Mouse (Mus musculus) lung, embryonic 15.5 days (tissue): Measurements from ENCODE around the gene Nudt15. TPM values are rescaled to one million over a fixed set of nuclear protein-coding genes. Genes with fewer than 3 reads are reported as not detected.
"Not testable (repeated sequence)": the region's sequence is repeated elsewhere in the genome, so short reads cannot be mapped to it uniquely, and the experiment has no call there.

Experiments
- ATAC-seq: fragments of 200-750 bp; cut with Nextera tagmentation; 2 replicates; pipeline ENCODE4 v1.8.0; 2017; ENCODE audit warnings: moderate number of reproducible peaks, borderline replicate concordance; ENCODE audit not compliant: low FRiP score, low TSS enrichment; ENCODE audit errors: extremely low read depth
- H3K27ac ChIP-seq: fragments of 300-500 bp; sonication (generic); 2 replicates; pipeline ENCODE4 v1.5.1; 2015; ENCODE audit warnings: moderate library complexity, mild to moderate bottlenecking, inconsistent platforms
- H3K27me3 ChIP-seq: fragments of 300-500 bp; sonication (generic); 2 replicates; pipeline ENCODE4 v1.6.1; 2015; ENCODE audit warnings: inconsistent platforms
- H3K36me3 ChIP-seq: fragments of 300-500 bp; sonication (generic); 2 replicates; pipeline ENCODE4 v1.6.1; 2015; ENCODE audit warnings: inconsistent platforms
- H3K4me1 ChIP-seq: fragments of 300-500 bp; sonication (generic); 2 replicates; pipeline ENCODE4 v1.6.1; 2015; ENCODE audit warnings: inconsistent platforms
- H3K4me2 ChIP-seq: fragments of 300-500 bp; sonication (generic); 2 replicates; pipeline ENCODE4 v1.6.1; 2015; ENCODE audit warnings: inconsistent platforms, mild to moderate bottlenecking, moderate library complexity
- H3K4me3 ChIP-seq: fragments of 300-500 bp; sonication (generic); 2 replicates; pipeline ENCODE4 v1.5.1; 2015; ENCODE audit warnings: mild to moderate bottlenecking, inconsistent platforms
- H3K9ac ChIP-seq: fragments of 300-500 bp; sonication (generic); 2 replicates; pipeline ENCODE4 v1.6.1; 2015; ENCODE audit warnings: inconsistent platforms
- H3K9me3 ChIP-seq: fragments of 300-500 bp; sonication (generic); 2 replicates; pipeline ENCODE4 v1.6.1; 2016; ENCODE audit warnings: inconsistent platforms
- WGBS: fragments of 180-500 bp; shearing (Covaris S2); methylation state at CpG from one replicate; pipeline ENCODE4 v1.1.7; 2015; 5-methylcytosine and 5-hydroxymethylcytosine counted together
- polyA plus RNA-seq: library from polyadenylated mRNA; unstranded; fragments of >200 nt; fragmentation: Nextera tagmentation; extraction: Ambion mirVana; gene quantifications from 2 replicates; pipeline ENCODE4 v1.2.1, GENCODE M21; 2015

Nudt15 gene
- polyA plus RNA-seq, result 5.7 and 6.0 TPM in 2 replicates

DNA sequence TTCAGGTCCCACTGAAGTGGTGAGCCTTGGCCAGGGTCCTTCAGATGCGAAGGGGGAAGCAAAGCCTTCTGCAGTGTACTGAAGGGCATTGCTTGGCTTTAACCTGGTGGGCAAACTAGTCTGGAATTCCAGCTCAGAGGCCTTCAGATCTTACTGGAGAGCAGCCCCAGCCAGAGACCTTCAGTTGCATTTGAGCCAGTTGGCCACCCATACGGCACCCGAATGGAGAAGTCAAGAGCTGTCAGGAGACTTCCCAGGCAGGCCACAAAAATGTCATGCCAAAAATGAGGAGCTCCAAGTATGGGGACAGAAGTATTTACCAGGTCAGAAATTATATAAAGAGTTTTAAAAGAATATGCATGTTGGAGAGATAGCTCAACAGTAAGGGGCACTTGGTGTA is at the start of gene Nudt15:
Gene Nudt15 (minus strand): TSS at position 192 of the 400 bp plus-strand sequence.
- Histone ChIP-seq H3K9me3 (no peaks in the 10 kb centered on the region), H3K4me1 (no peaks in the 10 kb centered on the region), H3K4me3 (no peak within 1 kb of the TSS), H3K27me3 (no peaks in the 10 kb centered on the region), H3K27ac (no peak within 1 kb of the TSS), H3K4me2 (no peak within 1 kb of the TSS), H3K36me3 (no peaks in the 10 kb centered on the region), H3K9ac (no peak within 1 kb of the TSS)
- ATAC-seq, result no peak
- WGBS, result 73% methylated on average over 3 of the region's 3 CpGs

DNA sequence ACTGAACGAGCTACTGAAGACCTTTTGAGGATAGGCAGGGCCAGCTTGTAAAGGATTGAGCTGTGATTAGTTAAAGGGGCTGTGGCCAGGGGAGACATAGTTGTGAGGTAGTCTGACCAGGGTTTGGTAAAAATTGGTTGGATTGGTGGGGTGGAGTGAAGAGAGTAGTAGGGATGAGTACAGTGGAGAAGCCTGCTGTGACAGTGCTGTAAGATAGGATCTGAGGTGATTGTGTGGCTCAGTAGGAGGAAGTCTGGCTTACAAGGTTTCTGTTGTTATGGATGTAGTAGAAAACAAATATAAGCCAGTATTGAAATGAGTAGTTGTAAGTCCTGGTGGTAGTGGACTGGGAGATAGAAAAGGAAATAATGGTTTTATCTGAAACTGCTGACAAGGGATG is 44.1 kb upstream of the Nudt15 start:
- Histone ChIP-seq H3K4me3 (no peak overlapping the region), H3K9me3 (no peaks in the 10 kb centered on the region), H3K4me2 (no peak overlapping the region), H3K27me3 (no peaks in the 10 kb centered on the region), H3K36me3 (peaks cover 26% of the 10 kb centered on the region), H3K9ac (no peak overlapping the region), H3K4me1 (no peaks in the 10 kb centered on the region), H3K27ac (no peak overlapping the region)
- no peak for ATAC-seq
- WGBS, result 73% methylated on average over 1 of the region's 1 CpGs

DNA sequence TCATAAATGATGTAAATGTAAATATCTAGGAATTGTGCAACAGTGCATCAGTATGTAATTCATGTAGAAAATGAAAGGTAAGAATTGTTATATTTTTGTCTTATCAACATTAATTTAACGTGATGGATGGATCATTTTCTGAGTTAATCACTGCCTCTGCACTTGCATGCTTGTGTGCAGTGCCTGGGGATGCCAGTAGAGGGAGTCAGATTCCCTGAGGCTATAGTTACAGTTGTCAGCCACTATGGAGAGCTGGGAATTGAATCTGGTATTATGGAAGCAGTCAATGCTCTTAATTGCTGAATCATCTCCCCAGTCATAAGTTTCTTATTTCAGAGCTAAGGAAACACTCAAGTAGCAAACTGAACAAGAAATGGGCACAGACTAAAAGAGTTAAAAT is 40.0 kb upstream of the Nudt15 start:
- H3K4me3 ChIP-seq, result no peak overlapping the region
- H3K9me3 ChIP-seq, result no peaks in the 10 kb centered on the region
- H3K36me3 ChIP-seq, result peaks cover 15% of the 10 kb centered on the region
- H3K27me3 ChIP-seq, result no peaks in the 10 kb centered on the region
- 71% methylated on average over 1 of the region's 1 CpGs for WGBS
- no peak overlapping the region for H3K27ac ChIP-seq
- no peak overlapping the region for H3K4me2 ChIP-seq
- no peak for ATAC-seq
- H3K9ac ChIP-seq, result no peak overlapping the region
- no peaks in the 10 kb centered on the region for H3K4me1 ChIP-seq

- Histone ChIP-seq H3K9ac (no peak overlapping the region), H3K4me1 (no peaks in the 10 kb centered on the region), H3K9me3 (no peaks in the 10 kb centered on the region), H3K27me3 (no peaks in the 10 kb centered on the region), H3K36me3 (peaks cover 12% of the 10 kb centered on the region), H3K4me2 (no peak overlapping the region), H3K27ac (no peak overlapping the region), H3K4me3 (no peak overlapping the region)
- ATAC-seq, result no peak
These were observed 28.3 kb upstream of the Nudt15 start for GRCm38 (mm10) chr14:73576336-73576735.

GRCm38 (mm10) chr14:73574053-73574452 is 26.0 kb upstream of the Nudt15 start:
- H3K9me3 ChIP-seq, result no peaks in the 10 kb centered on the region
- H3K27ac ChIP-seq, result no peak overlapping the region
- H3K4me2 ChIP-seq, result no peak overlapping the region
- WGBS, result 92% methylated on average over 5 of the region's 5 CpGs
- no peaks in the 10 kb centered on the region for H3K4me1 ChIP-seq
- H3K4me3 ChIP-seq, result no peak overlapping the region
- peaks cover 13% of the 10 kb centered on the region for H3K36me3 ChIP-seq
- no peaks in the 10 kb centered on the region for H3K27me3 ChIP-seq
- no peak overlapping the region for H3K9ac ChIP-seq
- ATAC-seq, result no peak

GRCm38 (mm10) chr14:73571143-73571542 is 23.1 kb upstream of the Nudt15 start:
- Histone ChIP-seq H3K27me3 (no peaks in the 10 kb centered on the region), H3K9ac (no peak overlapping the region), H3K4me2 (no peak overlapping the region), H3K4me3 (no peak overlapping the region), H3K27ac (no peak overlapping the region), H3K9me3 (no peaks in the 10 kb centered on the region), H3K36me3 (peaks cover 15% of the 10 kb centered on the region), H3K4me1 (no peaks in the 10 kb centered on the region)
- no peak for ATAC-seq
- 86% methylated on average over 4 of the region's 4 CpGs for WGBS

DNA sequence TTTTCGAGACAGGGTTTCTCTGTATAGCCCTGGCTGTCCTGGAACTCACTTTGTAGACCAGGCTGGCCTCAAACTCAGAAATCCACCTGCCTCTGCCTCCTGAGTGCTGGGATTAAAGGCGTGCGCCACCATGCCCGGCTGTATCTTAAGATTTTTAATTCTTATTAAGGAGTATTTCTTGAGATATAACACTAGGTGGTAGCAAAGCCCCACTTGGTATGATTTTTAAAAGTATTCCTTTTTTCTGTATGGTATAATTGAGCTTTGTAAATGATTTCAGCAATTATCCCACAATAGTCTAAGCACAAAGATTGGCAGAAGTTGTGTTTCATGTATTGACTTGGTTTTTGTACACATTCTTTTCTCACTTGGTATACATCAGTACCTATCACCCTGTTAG is 21.8 kb upstream of the Nudt15 start:
- not testable (repeated sequence) for H3K27me3 ChIP-seq, H3K9me3 ChIP-seq, H3K4me3 ChIP-seq, ATAC-seq, H3K4me1 ChIP-seq, H3K9ac ChIP-seq, H3K4me2 ChIP-seq, H3K27ac ChIP-seq
- 87% methylated on average over 4 of the region's 4 CpGs for WGBS
- H3K36me3 ChIP-seq, result peaks cover 16% of the 10 kb centered on the region

DNA sequence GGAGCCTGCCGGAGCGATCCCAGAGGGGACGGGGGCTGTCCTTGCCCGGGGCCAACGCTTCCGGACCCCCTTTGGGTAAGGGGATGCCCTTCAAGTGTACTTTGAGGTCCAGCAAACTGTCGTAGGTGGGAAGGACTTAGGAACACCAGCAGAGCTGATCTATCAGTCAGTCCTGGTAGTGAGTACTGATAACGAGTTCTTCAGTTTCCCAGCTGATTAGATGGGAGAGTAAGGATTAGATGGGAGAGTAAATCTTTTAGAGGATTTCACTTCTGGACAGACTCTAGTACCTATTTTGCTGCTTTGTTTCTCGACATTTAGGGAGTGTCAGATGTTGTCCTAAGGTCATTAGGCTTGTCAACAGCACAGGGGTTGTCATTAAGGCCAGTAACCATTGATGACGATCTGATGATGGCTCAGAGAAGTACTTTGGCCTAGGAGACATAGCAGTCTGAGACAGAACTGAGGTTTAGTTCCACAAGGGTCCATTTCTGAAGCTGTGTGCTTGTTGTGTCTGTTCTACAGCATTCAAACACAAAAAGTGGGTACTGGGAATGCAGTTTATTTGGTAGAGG is 5.2 kb upstream of the Nudt15 start:
- Histone ChIP-seq H3K9ac (peak overlapping the region; percentile 90), H3K4me2 (peak overlapping the region; percentile 60), H3K27me3 (no peaks in the 10 kb centered on the region), H3K36me3 (peaks cover 5% of the 10 kb centered on the region), H3K4me3 (peak overlapping the region; percentile 94), H3K27ac (peak overlapping the region; percentile 77), H3K4me1 (peaks cover 10% of the 10 kb centered on the region), H3K9me3 (no peaks in the 10 kb centered on the region)
- under 1% methylated on average over 10 of the region's 10 CpGs for WGBS
- peak; percentile 55; the same call in 1 of the 2 replicates for ATAC-seq

- Histone ChIP-seq H3K9me3 (no peaks in the 10 kb centered on the region), H3K27me3 (no peaks in the 10 kb centered on the region), H3K4me1 (peaks cover 10% of the 10 kb centered on the region), H3K4me3 (peak overlapping the region; percentile 94), H3K9ac (peak overlapping the region; percentile 90), H3K36me3 (peaks cover 5% of the 10 kb centered on the region), H3K27ac (peak overlapping the region; percentile 77), H3K4me2 (peak overlapping the region; percentile 60)
- peak; percentile 98 for ATAC-seq
- WGBS, result 3% methylated on average over 57 of the region's 61 CpGs
These were observed 4.5 kb upstream of the Nudt15 start for GRCm38 (mm10) chr14:73552341-73553121.

DNA sequence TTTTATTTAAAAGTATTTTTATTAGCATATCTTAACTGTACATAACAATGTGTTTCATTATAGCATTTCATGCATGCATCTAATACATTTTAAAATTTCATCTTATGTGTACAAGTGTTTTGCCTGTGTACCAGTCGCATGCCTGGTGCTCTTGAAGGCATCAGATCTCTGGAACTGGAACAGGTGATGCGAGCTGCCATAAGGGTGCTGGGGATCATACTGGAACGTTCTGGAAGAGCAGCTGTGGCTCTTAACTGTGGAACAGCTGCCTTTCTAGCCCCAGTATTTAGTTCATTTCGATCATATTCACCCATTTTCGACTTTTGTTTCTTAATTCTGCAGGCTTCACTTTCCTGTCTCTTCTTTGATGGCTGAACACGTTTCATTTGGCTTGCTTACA is 3.1 kb upstream of the Nudt15 start:
- H3K4me2 ChIP-seq, result no peak overlapping the region
- H3K4me3 ChIP-seq, result no peak overlapping the region
- H3K4me1 ChIP-seq, result peaks cover 10% of the 10 kb centered on the region
- H3K36me3 ChIP-seq, result peaks cover 3% of the 10 kb centered on the region
- no peaks in the 10 kb centered on the region for H3K27me3 ChIP-seq
- no peak overlapping the region for H3K27ac ChIP-seq
- H3K9me3 ChIP-seq, result no peaks in the 10 kb centered on the region
- 83% methylated on average over 6 of the region's 6 CpGs for WGBS
- no peak overlapping the region for H3K9ac ChIP-seq
- no peak for ATAC-seq

DNA sequence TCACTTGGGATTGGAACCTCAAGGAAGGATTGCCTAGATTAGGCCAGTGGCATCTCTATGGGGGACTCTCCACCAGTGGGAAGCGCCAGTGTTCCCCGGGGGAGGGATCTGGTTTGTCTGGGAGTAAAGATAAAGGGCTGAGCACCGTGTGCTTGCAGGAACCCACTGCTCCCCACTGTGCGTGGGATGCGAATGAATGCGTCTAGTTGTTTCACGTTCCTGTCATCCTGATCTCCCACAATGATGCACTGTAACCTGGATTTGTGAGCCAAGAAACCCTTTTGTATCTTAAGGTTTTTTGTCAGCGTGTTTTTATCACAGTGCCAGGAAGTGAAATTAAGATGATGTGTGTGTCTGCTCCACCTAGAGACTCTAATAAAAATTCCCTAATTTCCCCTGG is 2.7 kb upstream of the Nudt15 start:
- no peak for ATAC-seq
- Histone ChIP-seq H3K9ac (no peak overlapping the region), H3K36me3 (no peaks in the 10 kb centered on the region), H3K4me1 (peaks cover 10% of the 10 kb centered on the region), H3K9me3 (no peaks in the 10 kb centered on the region), H3K4me3 (no peak overlapping the region), H3K27ac (no peak overlapping the region), H3K27me3 (no peaks in the 10 kb centered on the region), H3K4me2 (no peak overlapping the region)
- 64% methylated on average over 8 of the region's 8 CpGs for WGBS

GRCm38 (mm10) chr14:73550291-73550690 is 2.2 kb upstream of the Nudt15 start:
- Histone ChIP-seq H3K27me3 (no peaks in the 10 kb centered on the region), H3K36me3 (no peaks in the 10 kb centered on the region), H3K9me3 (no peaks in the 10 kb centered on the region), H3K4me2 (no peak overlapping the region), H3K4me1 (peaks cover 10% of the 10 kb centered on the region), H3K4me3 (no peak overlapping the region), H3K27ac (no peak overlapping the region), H3K9ac (no peak overlapping the region)
- ATAC-seq, result no peak
- 51% methylated on average over 3 of the region's 3 CpGs for WGBS
